Mouse (Mus musculus) cerebellum, adult 2 months (tissue): ENCODE results near the gene Gm7029. TPM values are rescaled to one million over a fixed set of nuclear protein-coding genes. Genes with fewer than 3 reads are reported as not detected.

Experiments
- DNase-seq, 2 experiments: peaks; one replicate each; pipeline ENCODE4 v3.0.0; 2021
- H3K27ac ChIP-seq: fragments of 200-500 bp; 2 replicates; pipeline ENCODE4 v1.5.1; 2012; ENCODE audit warnings: low read length, control low read depth, inconsistent platforms; ENCODE audit not compliant: insufficient read depth
- H3K27me3 ChIP-seq: fragments of 200-500 bp; 2 replicates; pipeline ENCODE4 v1.6.1; 2012; ENCODE audit warnings: inconsistent platforms, mild to moderate bottlenecking, low read length, moderate library complexity; ENCODE audit not compliant: control insufficient read depth, insufficient read depth
- H3K4me1 ChIP-seq: fragments of 200-500 bp; 2 replicates; pipeline ENCODE4 v1.6.1; 2011; ENCODE audit warnings: low read length; ENCODE audit not compliant: control insufficient read depth, insufficient read depth
- H3K4me3 ChIP-seq: fragments of 200-500 bp; replicated peaks from 2 replicates; pipeline ENCODE3; 2011; ENCODE audit warnings: mild to moderate bottlenecking, low read depth, low read length, control low read depth; ENCODE audit not compliant: insufficient read depth
- CTCF ChIP-seq: fragments of 200-500 bp; IDR thresholded peaks from 2 replicates; pipeline ENCODE4 v1.5.1; 2011; ENCODE audit warnings: low read depth, mild to moderate bottlenecking, control low read depth, low read length, moderate library complexity, borderline replicate concordance; ENCODE audit not compliant: insufficient read depth
- POLR2A ChIP-seq: fragments of 200-500 bp; IDR thresholded peaks from 2 replicates; pipeline ENCODE4 v1.6.1; 2011; ENCODE audit warnings: low read length, control low read depth, borderline replicate concordance; ENCODE audit not compliant: insufficient read depth
- WGBS: fragments of 180-500 bp; shearing (Covaris S2); methylation state at CpG from one replicate; pipeline ENCODE4 v1.1.7; 2018; 5-methylcytosine and 5-hydroxymethylcytosine counted together
- polyA plus RNA-seq: library from polyadenylated mRNA; depleted of rRNA; stranded (reverse); fragments of >200 nt; gene quantifications from 2 replicates; pipeline ENCODE4 v1.2.3, GENCODE M21; 2012; rRNA removed

Gm7029 gene
- polyA plus RNA-seq, 1 experiment: not detected

DNA sequence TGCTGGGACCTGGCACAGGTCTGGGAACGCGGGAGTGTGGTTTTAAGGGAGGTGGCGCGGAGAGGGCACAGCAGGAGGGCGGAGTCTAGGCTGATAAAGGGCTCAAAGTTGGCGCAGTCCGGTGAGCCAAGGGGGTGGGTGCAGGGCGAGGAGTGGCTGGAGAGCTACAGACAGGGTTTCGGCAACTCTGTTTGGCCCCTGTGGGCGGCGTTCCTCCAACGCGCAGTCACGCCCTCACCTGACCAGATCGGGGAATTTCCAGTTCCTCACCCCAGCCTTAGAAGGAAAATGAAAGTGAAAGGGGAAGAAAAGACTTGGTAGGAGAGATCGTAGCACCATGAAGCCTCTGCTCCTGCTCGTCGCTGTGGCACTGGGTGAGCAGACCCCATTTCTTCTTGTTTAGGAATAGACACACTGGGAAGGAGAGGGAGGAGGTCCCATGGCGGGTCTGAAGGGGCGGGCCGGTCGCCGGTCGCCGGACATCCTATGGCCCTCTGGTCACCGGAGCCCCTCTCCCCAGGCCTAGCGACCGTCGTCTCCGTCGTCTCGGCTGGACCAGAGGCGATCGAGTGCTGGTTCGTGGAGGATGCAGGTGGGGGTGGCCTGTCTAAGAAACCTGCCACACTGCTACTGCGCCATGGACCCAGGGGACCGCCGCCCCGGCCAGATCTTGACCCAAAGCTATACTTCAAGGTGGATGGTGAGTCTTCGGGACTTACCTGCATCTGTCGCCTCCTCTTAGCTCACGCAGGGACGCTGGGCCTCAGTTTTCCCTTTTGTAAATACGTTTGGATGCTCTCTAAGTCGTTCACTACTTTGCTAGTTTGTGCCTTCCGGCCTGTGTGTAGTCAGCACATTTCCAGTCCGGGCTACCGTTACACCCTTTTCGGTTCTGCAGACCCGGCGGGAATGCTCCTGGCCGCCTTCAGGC, 46.0 kb downstream of the Gm7029 start:
- Histone ChIP-seq H3K27me3 (no peaks in the 10 kb centered on the region), H3K27ac (peak overlapping the region; percentile 26), H3K4me1 (peaks cover 11% of the 10 kb centered on the region), H3K4me3 (peak overlapping the region; percentile 98)
- WGBS: 1% methylated on average over 52 of the region's 52 CpGs
- peak; percentile 68 to 69 for DNase-seq
- TF ChIP-seq POLR2A: no peak
- 0 out of 2 replicates have a peak, but pooled peaks have one; percentile 26 for TF ChIP-seq CTCF

DNA sequence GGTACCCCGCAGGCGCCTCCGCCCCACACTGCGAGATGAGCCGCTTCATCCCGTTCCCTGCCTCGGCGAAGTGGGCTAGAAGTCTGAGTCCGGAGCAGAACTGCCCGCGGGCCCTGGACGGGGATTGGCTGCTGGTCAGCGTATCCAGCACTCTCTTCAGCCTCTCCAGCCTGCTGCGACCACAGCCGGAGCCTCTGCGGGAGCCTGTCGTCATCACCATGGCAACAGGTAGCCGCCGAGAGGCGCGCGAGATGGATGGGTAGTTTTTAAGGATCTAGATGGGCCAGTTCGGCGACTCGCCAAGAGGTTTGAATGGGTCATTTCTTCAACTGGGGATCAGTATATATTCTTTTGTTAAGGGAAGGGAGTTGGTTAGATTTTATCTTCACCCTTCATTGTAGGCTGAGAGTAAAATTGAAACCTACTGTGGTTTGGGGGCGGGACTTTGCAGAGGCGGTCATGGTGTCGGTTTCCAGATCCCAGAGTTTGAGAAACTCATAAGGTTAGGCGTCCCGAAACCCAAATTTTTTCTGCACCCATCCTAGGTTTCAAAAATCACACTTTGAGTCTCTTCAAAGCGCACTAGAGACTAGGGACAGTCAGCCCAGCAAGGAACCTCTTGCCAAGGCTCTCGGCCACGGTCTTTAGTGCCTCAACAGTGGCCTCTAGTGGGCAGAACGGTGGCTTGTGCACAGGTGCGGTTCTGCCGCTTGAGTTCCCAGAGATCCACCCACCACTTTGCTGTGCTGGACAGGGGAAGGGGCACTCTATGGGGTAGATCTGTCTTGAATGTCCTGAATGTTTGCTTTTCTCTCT, 46.9 kb downstream of the Gm7029 start:
- DNase-seq: peak; percentile 85 to 90
- under 1% methylated on average over 36 of the region's 36 CpGs for WGBS
- Histone ChIP-seq H3K4me3 (peak overlapping the region; percentile 98), H3K4me1 (peaks cover 11% of the 10 kb centered on the region), H3K27me3 (no peaks in the 10 kb centered on the region), H3K27ac (no peak overlapping the region)
- TF ChIP-seq CTCF: peak; percentile 90
- no peak for TF ChIP-seq POLR2A

DNA sequence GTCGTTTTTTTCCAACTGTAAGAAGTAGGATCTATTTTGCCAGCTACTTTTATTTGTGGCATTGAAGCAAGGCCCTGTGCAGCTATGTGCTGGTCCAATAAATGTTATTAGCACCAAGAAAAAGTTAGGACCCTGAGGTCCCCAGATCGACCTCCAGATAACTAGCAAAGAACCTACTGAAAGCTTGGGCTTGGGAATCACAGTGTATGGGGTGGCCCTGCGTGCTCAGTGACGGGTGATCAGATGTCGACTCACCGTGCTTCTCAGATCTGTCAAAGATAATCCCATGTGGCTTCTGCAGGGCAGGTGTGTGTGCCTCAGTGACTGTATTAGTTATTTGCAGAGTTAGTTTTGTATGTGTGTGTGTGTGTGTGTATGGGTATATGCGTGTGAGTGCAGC, 47.7 kb downstream of the Gm7029 start:
- WGBS: 89% methylated on average over 7 of the region's 7 CpGs
- no peak overlapping the region for H3K4me3 ChIP-seq
- H3K4me1 ChIP-seq: peaks cover 11% of the 10 kb centered on the region
- no peak for DNase-seq
- TF ChIP-seq CTCF (no peak), POLR2A (no peak)
- no peaks in the 10 kb centered on the region for H3K27me3 ChIP-seq
- H3K27ac ChIP-seq: no peak overlapping the region

Other genes starting within 250 kb of the Gm7029 start
- gene Zfp414, start 244.7 kb upstream of the Gm7029 start, polyA plus RNA-seq: 99.1 and 107 TPM in 2 replicates
- 2.8 and 3.4 TPM in 2 replicates for gene Pram1, start 235.8 kb upstream of the Gm7029 start, polyA plus RNA-seq
- 270 and 273 TPM in 2 replicates for gene Hnrnpm, start 187.0 kb upstream of the Gm7029 start, polyA plus RNA-seq
- gene March2, start 155.2 kb upstream of the Gm7029 start, polyA plus RNA-seq: 157 and 171 TPM in 2 replicates
- gene Rab11b, start 113.3 kb upstream of the Gm7029 start, polyA plus RNA-seq: 494 and 510 TPM in 2 replicates
- gene Angptl4, start 92.0 kb upstream of the Gm7029 start, polyA plus RNA-seq: 1.6 and 1.9 TPM in 2 replicates
- 52.1 and 59.5 TPM in 2 replicates for gene Kank3, start 63.3 kb upstream of the Gm7029 start, polyA plus RNA-seq
- gene Rps28, start 49.3 kb upstream of the Gm7029 start, polyA plus RNA-seq: 471 and 493 TPM in 2 replicates
- gene Ndufa7, start 49.3 kb upstream of the Gm7029 start, polyA plus RNA-seq: 341 and 361 TPM in 2 replicates
- gene Cd320, start 30.7 kb upstream of the Gm7029 start, polyA plus RNA-seq: 34.4 and 34.7 TPM in 2 replicates
- gene Kifc1, start 16.8 kb downstream of the Gm7029 start, polyA plus RNA-seq: 2.2 and 2.3 TPM in 2 replicates
- 0.48 and 0.65 TPM in 2 replicates for gene Platr17, start 31.3 kb downstream of the Gm7029 start, polyA plus RNA-seq
- gene Daxx, start 35.6 kb downstream of the Gm7029 start, polyA plus RNA-seq: 28.6 and 30.4 TPM in 2 replicates
- gene Tapbp, start 42.1 kb downstream of the Gm7029 start, polyA plus RNA-seq: 27.7 and 28.5 TPM in 2 replicates
- 30.2 and 33.4 TPM in 2 replicates for gene Zbtb22, start 42.1 kb downstream of the Gm7029 start, polyA plus RNA-seq
- 171 and 183 TPM in 2 replicates for gene Rgl2, start 55.7 kb downstream of the Gm7029 start, polyA plus RNA-seq
- 117 and 135 TPM in 2 replicates for gene Pfdn6, start 66.5 kb downstream of the Gm7029 start, polyA plus RNA-seq
- 13.3 and 14.0 TPM in 2 replicates for gene Wdr46, start 66.8 kb downstream of the Gm7029 start, polyA plus RNA-seq
- 8.4 and 8.6 TPM in 2 replicates for gene B3galt4, start 77.7 kb downstream of the Gm7029 start, polyA plus RNA-seq
- gene Vps52, start 82.0 kb downstream of the Gm7029 start, polyA plus RNA-seq: 73.5 and 77.0 TPM in 2 replicates
- gene Rps18, start 82.2 kb downstream of the Gm7029 start, polyA plus RNA-seq: 283 and 320 TPM in 2 replicates
- 61.9 and 77.5 TPM in 2 replicates for gene H2-K1, start 126.5 kb downstream of the Gm7029 start, polyA plus RNA-seq
- gene Ring1, start 150.8 kb downstream of the Gm7029 start, polyA plus RNA-seq: 66.4 and 74.6 TPM in 2 replicates
- gene H2-Ke6, start 154.2 kb downstream of the Gm7029 start, polyA plus RNA-seq: 82.9 and 89.8 TPM in 2 replicates
- 120 and 123 TPM in 2 replicates for gene Slc39a7, start 157.8 kb downstream of the Gm7029 start, polyA plus RNA-seq
- 78.0 and 83.2 TPM in 2 replicates for gene Rxrb, start 158.0 kb downstream of the Gm7029 start, polyA plus RNA-seq
- gene Col11a2, start 165.6 kb downstream of the Gm7029 start, polyA plus RNA-seq: 12.2 and 15.2 TPM in 2 replicates
- gene H2-Oa, start 218.5 kb downstream of the Gm7029 start, polyA plus RNA-seq: 0.25 and 0.34 TPM in 2 replicates
- 13.2 and 13.6 TPM in 2 replicates for gene H2-DMa, start 245.7 kb downstream of the Gm7029 start, polyA plus RNA-seq
- gene Brd2, start 248.8 kb downstream of the Gm7029 start, polyA plus RNA-seq: 188 and 209 TPM in 2 replicates